Mouse (Mus musculus): Measurements from ENCODE around the gene Sac3d1.

DNA sequence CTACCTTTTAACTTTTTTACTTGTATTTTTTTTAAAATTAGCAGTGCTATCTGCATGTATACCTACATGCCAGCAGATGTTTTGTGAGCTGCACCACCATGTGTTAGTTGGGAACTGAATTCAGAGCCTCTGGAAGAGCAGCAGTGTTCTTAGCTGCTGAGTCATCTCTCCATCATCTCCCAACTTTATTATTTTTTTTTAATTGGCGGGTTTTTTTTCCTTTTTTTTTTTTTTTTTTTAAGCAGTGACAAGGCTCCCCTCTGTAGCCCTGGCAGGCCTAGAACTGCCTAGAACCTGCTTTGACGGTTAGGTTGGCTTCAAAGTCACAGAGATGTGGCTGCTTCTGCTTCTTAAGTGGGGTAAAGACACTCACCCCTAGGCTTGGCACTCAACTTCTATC lies 6.4 kb upstream of the Sac3d1 start:
- TF ChIP-seq POLR2A (IDR thresholded peaks at IDR 0.05; ENCODE audit: extremely low read depth, insufficient read depth, low read length), result no peak
- no peak for TF ChIP-seq CTCF (IDR thresholded peaks at IDR 0.05; ENCODE audit: low read depth, low read length)
